Mouse (Mus musculus) midbrain, embryonic 11.5 days (tissue): ENCODE measurements at regions not wholly inside any gene's neighbourhood (a gene's known extent, or its start where the extent isn't known, plus 50 kb on each side); places are given as distances from the start of the nearest gene placed in this dataset.
A peak's percentile ranks its signal among the peaks of the same experiment; 100 is the strongest.

Experiments
- ATAC-seq: fragments of 200-750 bp; cut with Nextera tagmentation; 2 replicates; pipeline ENCODE4 v1.8.0; 2017; ENCODE audit warnings: moderate TSS enrichment, moderate library complexity; ENCODE audit not compliant: low FRiP score
- DNase-seq: peaks from one replicate; pipeline ENCODE4 v3.0.0; 2015; ENCODE audit warnings: low spot score; ENCODE audit errors: missing footprints
- H3K27ac ChIP-seq: fragments of 300-500 bp; sonication (generic); 2 replicates; pipeline ENCODE4 v1.5.1; 2014; ENCODE audit warnings: low read depth, low read length
- H3K27me3 ChIP-seq: fragments of 300-500 bp; sonication (generic); 2 replicates; pipeline ENCODE4 v1.6.1; 2014; ENCODE audit warnings: mild to moderate bottlenecking, low read length, moderate library complexity, mixed read lengths; ENCODE audit not compliant: control insufficient read depth, insufficient read depth
- H3K36me3 ChIP-seq: fragments of 300-500 bp; sonication (generic); 2 replicates; pipeline ENCODE4 v1.6.1; 2014; ENCODE audit warnings: mild to moderate bottlenecking, low read length, moderate library complexity, mixed read lengths; ENCODE audit not compliant: control insufficient read depth, insufficient read depth
- H3K4me1 ChIP-seq: fragments of 300-500 bp; sonication (generic); 2 replicates; pipeline ENCODE4 v1.6.1; 2014; ENCODE audit warnings: low read length; ENCODE audit not compliant: control insufficient read depth, insufficient read depth
- H3K4me2 ChIP-seq: fragments of 300-500 bp; sonication (generic); 2 replicates; pipeline ENCODE4 v1.6.1; 2014; ENCODE audit warnings: mild to moderate bottlenecking, moderate library complexity
- H3K4me3 ChIP-seq: fragments of 300-500 bp; sonication (generic); 2 replicates; pipeline ENCODE4 v1.5.1; 2014; ENCODE audit warnings: low read depth, low read length
- H3K9ac ChIP-seq: fragments of 300-500 bp; sonication (generic); 2 replicates; pipeline ENCODE4 v1.6.1; 2014; ENCODE audit warnings: low read length
- H3K9me3 ChIP-seq: fragments of 300-500 bp; sonication (generic); 2 replicates; pipeline ENCODE4 v1.6.1; 2016; ENCODE audit warnings: low read length; ENCODE audit not compliant: control insufficient read depth
- WGBS: fragments of 180-500 bp; shearing (Covaris S2); extraction: QIAGEN DNeasy Blood & Tissue Kit; methylation state at CpG from one replicate; pipeline ENCODE4 v1.1.7; 2014; 5-methylcytosine and 5-hydroxymethylcytosine counted together

- no peak for DNase-seq
- Histone ChIP-seq H3K4me2 (no peak overlapping the region), H3K9ac (no peak overlapping the region), H3K9me3 (no peaks in the 10 kb centered on the region), H3K36me3 (no peaks in the 10 kb centered on the region), H3K27ac (no peak overlapping the region), H3K27me3 (no peaks in the 10 kb centered on the region), H3K4me3 (no peak overlapping the region), H3K4me1 (no peaks in the 10 kb centered on the region)
- no peak for ATAC-seq
- 76% methylated on average over 2 of the region's 2 CpGs for WGBS
These were observed 68.4 kb downstream of the 4931417E11Rik start for GRCm38 (mm10) chr6:73401059-73401458.

- WGBS, result 75% methylated on average over 6 of the region's 6 CpGs
- Histone ChIP-seq H3K36me3 (no peaks in the 10 kb centered on the region), H3K9ac (no peak overlapping the region), H3K4me1 (no peaks in the 10 kb centered on the region), H3K4me3 (no peak overlapping the region), H3K27me3 (no peaks in the 10 kb centered on the region), H3K4me2 (no peak overlapping the region), H3K27ac (no peak overlapping the region), H3K9me3 (no peaks in the 10 kb centered on the region)
- no peak for ATAC-seq
- DNase-seq, result no peak
These were observed 80.2 kb downstream of the 4931417E11Rik start for GRCm38 (mm10) chr6:73389301-73389700.

- no peak overlapping the region for H3K4me2 ChIP-seq
- no peaks in the 10 kb centered on the region for H3K4me1 ChIP-seq
- H3K9me3 ChIP-seq, result no peaks in the 10 kb centered on the region
- no peak overlapping the region for H3K9ac ChIP-seq
- no peaks in the 10 kb centered on the region for H3K36me3 ChIP-seq
- no peaks in the 10 kb centered on the region for H3K27me3 ChIP-seq
- DNase-seq (no peak), ATAC-seq (no peak)
- no peak overlapping the region for H3K27ac ChIP-seq
- H3K4me3 ChIP-seq, result no peak overlapping the region
- 89% methylated on average over 3 of the region's 3 CpGs for WGBS
These were observed 83.2 kb downstream of the 4931417E11Rik start for GRCm38 (mm10) chr6:73386261-73386660.

- Histone ChIP-seq H3K27ac (no peak overlapping the region), H3K9ac (no peak overlapping the region), H3K27me3 (no peaks in the 10 kb centered on the region), H3K4me1 (no peaks in the 10 kb centered on the region), H3K4me3 (no peak overlapping the region), H3K36me3 (no peaks in the 10 kb centered on the region), H3K4me2 (no peak overlapping the region), H3K9me3 (no peaks in the 10 kb centered on the region; the same call in 1 of the 2 replicates)
- no peak for ATAC-seq
- no peak for DNase-seq
- 90% methylated on average over 5 of the region's 5 CpGs for WGBS
These were observed 89.6 kb downstream of the 4931417E11Rik start for GRCm38 (mm10) chr6:73379825-73380224.

- H3K9me3 ChIP-seq, result no peaks in the 10 kb centered on the region; the same call in 1 of the 2 replicates
- no peaks in the 10 kb centered on the region for H3K4me1 ChIP-seq
- no peak overlapping the region for H3K27ac ChIP-seq
- H3K4me2 ChIP-seq, result no peak overlapping the region
- H3K27me3 ChIP-seq, result no peaks in the 10 kb centered on the region
- WGBS, result 92% methylated on average over 8 of the region's 8 CpGs
- ATAC-seq (no peak), DNase-seq (no peak)
- no peaks in the 10 kb centered on the region for H3K36me3 ChIP-seq
- H3K4me3 ChIP-seq, result no peak overlapping the region
- H3K9ac ChIP-seq, result no peak overlapping the region
These were observed 91.6 kb downstream of the 4931417E11Rik start for GRCm38 (mm10) chr6:73377884-73378283.

- no peak for DNase-seq
- H3K4me3 ChIP-seq, result no peak overlapping the region
- no peaks in the 10 kb centered on the region for H3K27me3 ChIP-seq
- H3K9me3 ChIP-seq, result no peaks in the 10 kb centered on the region; the same call in 1 of the 2 replicates
- no peak overlapping the region for H3K4me2 ChIP-seq
- no peaks in the 10 kb centered on the region for H3K36me3 ChIP-seq
- H3K27ac ChIP-seq, result no peak overlapping the region
- no peak for ATAC-seq
- H3K4me1 ChIP-seq, result no peaks in the 10 kb centered on the region
- H3K9ac ChIP-seq, result no peak overlapping the region
- WGBS, result 96% methylated on average over 11 of the region's 11 CpGs
These were observed 93.2 kb downstream of the 4931417E11Rik start for GRCm38 (mm10) chr6:73376291-73376690.

- Histone ChIP-seq H3K9me3 (no peaks in the 10 kb centered on the region; the same call in 1 of the 2 replicates), H3K9ac (no peak overlapping the region), H3K4me3 (no peak overlapping the region), H3K27ac (no peak overlapping the region), H3K27me3 (no peaks in the 10 kb centered on the region), H3K4me1 (peaks cover 4% of the 10 kb centered on the region; the same call in 1 of the 2 replicates), H3K4me2 (no peak overlapping the region), H3K36me3 (no peaks in the 10 kb centered on the region)
- ATAC-seq (no peak), DNase-seq (no peak)
- WGBS, result 84% methylated on average over 5 of the region's 5 CpGs
These were observed 96.6 kb downstream of the 4931417E11Rik start for GRCm38 (mm10) chr6:73372901-73373300.

- DNase-seq (no peak), ATAC-seq (no peak)
- H3K27me3 ChIP-seq, result no peaks in the 10 kb centered on the region
- 93% methylated on average over 5 of the region's 5 CpGs for WGBS
- H3K4me2 ChIP-seq, result no peak overlapping the region
- no peaks in the 10 kb centered on the region for H3K36me3 ChIP-seq
- no peak overlapping the region for H3K9ac ChIP-seq
- no peak overlapping the region for H3K4me3 ChIP-seq
- peaks cover 4% of the 10 kb centered on the region; the same call in 1 of the 2 replicates for H3K4me1 ChIP-seq
- no peak overlapping the region for H3K27ac ChIP-seq
- H3K9me3 ChIP-seq, result no peaks in the 10 kb centered on the region; the same call in 1 of the 2 replicates
These were observed 97.6 kb downstream of the 4931417E11Rik start for GRCm38 (mm10) chr6:73371866-73372265.

GRCm38 (mm10) chr6:73370901-73371300, 98.6 kb downstream of the 4931417E11Rik start:
- no peak for ATAC-seq
- Histone ChIP-seq H3K4me1 (peaks cover 4% of the 10 kb centered on the region; the same call in 1 of the 2 replicates), H3K27me3 (no peaks in the 10 kb centered on the region), H3K4me3 (no peak overlapping the region), H3K4me2 (no peak overlapping the region), H3K9me3 (no peaks in the 10 kb centered on the region), H3K36me3 (no peaks in the 10 kb centered on the region), H3K27ac (no peak overlapping the region), H3K9ac (no peak overlapping the region)
- 92% methylated on average over 4 of the region's 4 CpGs for WGBS
- no peak for DNase-seq

- ATAC-seq, result no peak
These were observed 100.7 kb downstream of the 4931417E11Rik start for GRCm38 (mm10) chr6:73368836-73369141.

More at GRCm38 (mm10) chr6:73368836-73369141, 100.7 kb downstream of the 4931417E11Rik start:
- Histone ChIP-seq H3K9me3 (no peaks in the 10 kb centered on the region), H3K4me2 (peak overlapping the region; percentile 21), H3K27me3 (no peaks in the 10 kb centered on the region), H3K4me1 (peaks cover 4% of the 10 kb centered on the region; the same call in 1 of the 2 replicates), H3K27ac (no peak overlapping the region), H3K9ac (no peak overlapping the region), H3K36me3 (no peaks in the 10 kb centered on the region), H3K4me3 (no peak overlapping the region)
- peak; percentile 83 for DNase-seq
- whole genome bisulfite sequencing, result 23% methylated on average over 6 of the region's 6 CpGs
